Mouse (Mus musculus): Measurements from ENCODE around the gene Rpl18. TPM values are rescaled to one million over a fixed set of nuclear protein-coding genes. Genes with fewer than 3 reads are reported as not detected.

Gene Rpl18
- polyA plus RNA-seq, 1 experiment from 2014 or later: 1,272 TPM

DNA sequence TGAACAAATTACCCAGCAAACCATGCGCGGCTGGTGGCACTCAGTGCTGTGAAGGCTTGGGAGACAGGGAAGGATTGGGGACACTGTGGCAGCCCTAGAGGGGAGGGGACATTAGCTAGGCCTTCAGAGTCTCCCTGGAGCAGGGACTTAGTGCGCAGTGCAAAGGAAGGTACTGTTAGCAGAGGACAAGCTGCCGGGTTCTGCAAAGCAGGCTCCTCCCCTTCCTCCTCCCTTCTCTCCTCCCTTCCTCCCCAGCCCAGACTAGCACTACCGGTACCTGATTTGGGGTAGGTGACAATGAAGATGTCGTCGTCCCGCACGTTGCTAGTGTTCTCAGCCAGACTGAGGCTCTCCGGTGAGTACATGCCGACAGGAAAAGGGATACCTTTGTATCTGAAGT is 26.5 kb downstream of the Rpl18 start:
- Histone ChIP-seq H3K4me1 (ENCODE audit: control insufficient read depth, insufficient read depth, low read length) (no peaks in the 10 kb centered on the region), H3K27ac (ENCODE audit: low read length) (no peak overlapping the region), H3K9ac (replicated peaks; ENCODE audit: low read depth, low read length) (no peak overlapping the region), H3K4me3 (ENCODE audit: low read depth, low read length) (peak overlapping the region; percentile 14), H3K36me3 (ENCODE audit: control insufficient read depth, insufficient read depth, low read length) (no peaks in the 10 kb centered on the region), H3K4me2 (replicated peaks; ENCODE audit: low read depth, low read length) (peak overlapping the region; percentile 41), H3K27me3 (ENCODE audit: control insufficient read depth, insufficient read depth, low read length) (no peaks in the 10 kb centered on the region), H3K9me3 (ENCODE audit: control insufficient read depth, low read depth, low read length) (no peaks in the 10 kb centered on the region)
- 32% methylated on average over 11 of the region's 11 CpGs for WGBS
- ATAC-seq (ENCODE audit: insufficient number of reproducible peaks, insufficient read depth, low FRiP score, low read depth): peak; percentile 62; the same call in 1 of the 2 replicates

DNA sequence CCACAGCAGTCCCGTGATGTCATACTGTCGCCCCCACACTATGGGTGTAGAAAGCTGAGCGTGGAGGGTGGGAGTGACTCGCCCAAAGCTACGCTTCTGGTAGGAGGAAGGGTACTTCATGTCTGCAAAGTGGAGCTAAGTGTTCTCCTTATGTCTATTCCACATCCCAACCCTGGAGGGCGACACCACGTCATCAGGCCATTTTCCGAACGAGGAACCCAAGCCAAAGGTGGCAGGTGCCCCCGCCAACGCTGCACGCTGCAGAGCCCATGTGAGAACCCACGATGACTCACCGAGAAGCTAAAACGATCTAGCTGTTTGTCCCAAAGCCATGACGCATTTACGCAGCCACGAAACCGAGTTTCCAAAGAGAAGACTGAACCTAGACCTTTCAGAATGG is 27.1 kb downstream of the Rpl18 start:
- ATAC-seq (ENCODE audit: insufficient number of reproducible peaks, insufficient read depth, low FRiP score, low read depth): no peak
- no peaks in the 10 kb centered on the region for H3K4me1 ChIP-seq (ENCODE audit: control insufficient read depth, insufficient read depth, low read length)
- no peak overlapping the region for H3K27ac ChIP-seq (ENCODE audit: low read length)
- WGBS: 43% methylated on average over 19 of the region's 19 CpGs
- H3K4me3 ChIP-seq (ENCODE audit: low read depth, low read length): peak overlapping the region; percentile 14
- H3K9me3 ChIP-seq (ENCODE audit: control insufficient read depth, low read depth, low read length): no peaks in the 10 kb centered on the region
- no peaks in the 10 kb centered on the region for H3K27me3 ChIP-seq (ENCODE audit: control insufficient read depth, insufficient read depth, low read length)
- no peak overlapping the region for H3K9ac ChIP-seq (replicated peaks; ENCODE audit: low read depth, low read length)
- H3K36me3 ChIP-seq (ENCODE audit: control insufficient read depth, insufficient read depth, low read length): no peaks in the 10 kb centered on the region
- H3K4me2 ChIP-seq (replicated peaks; ENCODE audit: low read depth, low read length): peak overlapping the region; percentile 41

DNA sequence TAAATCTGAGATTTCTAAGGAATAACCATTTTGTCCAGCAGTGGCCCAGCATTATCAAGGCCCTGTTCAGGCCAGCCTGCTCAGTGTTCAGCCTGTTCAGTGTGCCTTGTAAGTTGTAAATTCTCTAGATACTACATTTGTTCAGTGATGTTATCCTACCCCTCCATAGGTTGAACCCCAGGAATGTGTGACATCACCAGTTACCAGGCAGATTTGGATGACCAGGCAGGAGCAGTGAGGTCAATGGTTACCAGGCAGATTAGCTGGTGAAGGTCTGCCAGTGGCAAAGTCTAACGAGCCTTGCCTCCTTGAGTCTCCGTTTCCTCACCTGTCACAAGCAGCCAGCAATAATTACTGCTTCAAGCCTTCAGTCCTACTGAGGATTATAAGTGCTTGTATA is 29.1 kb downstream of the Rpl18 start:
- WGBS: 38% methylated on average over 2 of the region's 2 CpGs
- no peak for ATAC-seq (ENCODE audit: insufficient number of reproducible peaks, insufficient read depth, low FRiP score, low read depth)
- Histone ChIP-seq H3K9me3 (ENCODE audit: control insufficient read depth, low read depth, low read length) (no peaks in the 10 kb centered on the region), H3K27me3 (ENCODE audit: control insufficient read depth, insufficient read depth, low read length) (no peaks in the 10 kb centered on the region), H3K27ac (ENCODE audit: low read length) (no peak overlapping the region), H3K9ac (replicated peaks; ENCODE audit: low read depth, low read length) (no peak overlapping the region), H3K4me1 (ENCODE audit: control insufficient read depth, insufficient read depth, low read length) (peaks cover 6% of the 10 kb centered on the region), H3K36me3 (ENCODE audit: control insufficient read depth, insufficient read depth, low read length) (no peaks in the 10 kb centered on the region), H3K4me3 (ENCODE audit: low read depth, low read length) (no peak overlapping the region), H3K4me2 (replicated peaks; ENCODE audit: low read depth, low read length) (no peak overlapping the region)

DNA sequence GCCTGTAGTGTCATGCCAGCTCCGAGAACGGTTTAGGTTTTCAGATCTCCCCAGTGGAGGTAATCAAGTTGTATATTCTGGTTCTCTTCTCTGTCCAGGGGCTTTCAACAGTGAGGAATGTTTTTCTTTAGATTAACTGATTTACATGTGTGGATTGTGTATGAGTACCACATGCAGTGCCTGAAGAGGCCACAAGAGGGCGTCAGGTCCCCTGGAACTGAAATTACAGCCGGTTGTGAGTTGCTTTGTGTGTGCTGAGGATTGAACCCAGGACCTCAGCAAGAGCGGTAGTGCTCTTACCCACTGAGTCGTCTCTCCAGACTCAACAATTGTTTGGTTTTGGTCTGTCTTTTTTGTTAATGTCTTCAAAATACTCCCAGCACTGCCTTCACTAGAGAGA is 31.3 kb downstream of the Rpl18 start:
- H3K36me3 ChIP-seq (ENCODE audit: control insufficient read depth, insufficient read depth, low read length): no peaks in the 10 kb centered on the region
- H3K27me3 ChIP-seq (ENCODE audit: control insufficient read depth, insufficient read depth, low read length): no peaks in the 10 kb centered on the region
- no peaks in the 10 kb centered on the region for H3K9me3 ChIP-seq (ENCODE audit: control insufficient read depth, low read depth, low read length)
- H3K9ac ChIP-seq (replicated peaks; ENCODE audit: low read depth, low read length): no peak overlapping the region
- H3K4me2 ChIP-seq (replicated peaks; ENCODE audit: low read depth, low read length): no peak overlapping the region
- WGBS: 66% methylated on average over 6 of the region's 6 CpGs
- H3K27ac ChIP-seq (ENCODE audit: low read length): no peak overlapping the region
- ATAC-seq (ENCODE audit: insufficient number of reproducible peaks, insufficient read depth, low FRiP score, low read depth): no peak
- peaks cover 12% of the 10 kb centered on the region for H3K4me1 ChIP-seq (ENCODE audit: control insufficient read depth, insufficient read depth, low read length)
- H3K4me3 ChIP-seq (ENCODE audit: low read depth, low read length): no peak overlapping the region

DNA sequence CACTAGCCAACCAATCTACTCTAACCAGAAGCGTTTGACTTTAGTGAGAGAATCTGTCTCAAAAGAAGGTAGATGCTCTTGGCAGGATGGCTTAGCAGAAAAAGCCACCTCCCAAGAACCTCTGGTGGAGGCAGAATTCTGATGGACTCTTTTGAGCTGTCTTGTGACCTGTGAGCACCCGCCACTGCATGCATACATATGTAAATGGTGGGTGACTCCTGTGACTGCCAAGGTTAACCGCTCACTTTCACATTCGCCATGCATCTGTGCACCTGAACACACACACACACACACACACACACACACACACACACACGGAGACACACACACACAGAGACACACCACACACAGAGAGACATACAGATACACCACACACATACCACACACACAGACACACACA is 32.2 kb downstream of the Rpl18 start:
- H3K4me3 ChIP-seq (ENCODE audit: low read depth, low read length): no peak overlapping the region
- H3K27ac ChIP-seq (ENCODE audit: low read length): no peak overlapping the region
- H3K9me3 ChIP-seq (ENCODE audit: control insufficient read depth, low read depth, low read length): no peaks in the 10 kb centered on the region
- no peaks in the 10 kb centered on the region for H3K27me3 ChIP-seq (ENCODE audit: control insufficient read depth, insufficient read depth, low read length)
- no peak overlapping the region for H3K4me2 ChIP-seq (replicated peaks; ENCODE audit: low read depth, low read length)
- H3K36me3 ChIP-seq (ENCODE audit: control insufficient read depth, insufficient read depth, low read length): no peaks in the 10 kb centered on the region
- WGBS: 79% methylated on average over 5 of the region's 5 CpGs
- peaks cover 12% of the 10 kb centered on the region for H3K4me1 ChIP-seq (ENCODE audit: control insufficient read depth, insufficient read depth, low read length)
- no peak for ATAC-seq (ENCODE audit: insufficient number of reproducible peaks, insufficient read depth, low FRiP score, low read depth)
- no peak overlapping the region for H3K9ac ChIP-seq (replicated peaks; ENCODE audit: low read depth, low read length)

DNA sequence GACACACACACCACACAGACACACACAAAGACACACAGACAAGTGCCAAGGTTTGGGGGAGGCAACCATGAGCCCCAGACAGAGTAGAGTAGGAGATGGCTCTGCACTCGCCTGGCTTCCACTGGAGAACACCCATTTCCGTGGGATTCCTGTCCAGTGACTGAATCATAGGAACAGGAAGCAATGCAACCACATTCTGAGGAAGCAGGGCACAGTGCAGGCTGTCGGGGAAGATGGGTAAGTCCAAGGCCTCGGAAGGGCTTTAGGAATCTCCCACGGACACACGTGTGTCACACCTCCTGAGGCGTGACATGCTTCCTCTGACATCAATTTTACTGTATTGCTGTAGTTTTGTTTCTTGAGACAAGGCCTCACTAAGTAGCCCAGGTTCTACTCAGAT is 32.9 kb downstream of the Rpl18 start:
- 70% methylated on average over 7 of the region's 7 CpGs for WGBS
- no peak overlapping the region for H3K4me3 ChIP-seq (ENCODE audit: low read depth, low read length)
- no peaks in the 10 kb centered on the region for H3K27me3 ChIP-seq (ENCODE audit: control insufficient read depth, insufficient read depth, low read length)
- ATAC-seq (ENCODE audit: insufficient number of reproducible peaks, insufficient read depth, low FRiP score, low read depth): no peak
- H3K4me1 ChIP-seq (ENCODE audit: control insufficient read depth, insufficient read depth, low read length): peaks cover 12% of the 10 kb centered on the region
- H3K4me2 ChIP-seq (replicated peaks; ENCODE audit: low read depth, low read length): no peak overlapping the region
- H3K27ac ChIP-seq (ENCODE audit: low read length): no peak overlapping the region
- H3K9ac ChIP-seq (replicated peaks; ENCODE audit: low read depth, low read length): no peak overlapping the region
- no peaks in the 10 kb centered on the region for H3K9me3 ChIP-seq (ENCODE audit: control insufficient read depth, low read depth, low read length)
- H3K36me3 ChIP-seq (ENCODE audit: control insufficient read depth, insufficient read depth, low read length): no peaks in the 10 kb centered on the region

DNA sequence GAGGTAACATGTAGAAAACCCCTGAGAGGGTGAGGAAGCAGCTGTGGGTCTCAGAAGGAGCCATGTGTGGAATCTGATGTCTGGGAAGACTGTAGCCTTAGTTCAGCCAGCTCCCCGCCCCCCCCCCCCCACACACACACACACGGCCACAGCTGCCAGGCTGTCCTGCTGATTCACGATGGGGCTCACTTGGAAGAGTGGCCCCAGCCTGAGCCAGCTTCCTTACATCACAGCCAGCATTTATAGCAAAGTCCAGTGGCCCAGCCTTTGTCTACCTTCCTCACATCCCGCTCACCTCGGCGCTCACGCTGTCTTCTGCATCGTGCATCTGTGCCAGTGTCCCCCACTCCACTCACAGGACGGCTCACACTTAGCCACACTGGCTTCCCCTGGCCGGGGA is 34.1 kb downstream of the Rpl18 start:
- Histone ChIP-seq H3K27ac (ENCODE audit: low read length) (no peak overlapping the region), H3K36me3 (ENCODE audit: control insufficient read depth, insufficient read depth, low read length) (no peaks in the 10 kb centered on the region), H3K9ac (replicated peaks; ENCODE audit: low read depth, low read length) (no peak overlapping the region), H3K9me3 (ENCODE audit: control insufficient read depth, low read depth, low read length) (no peaks in the 10 kb centered on the region), H3K4me2 (replicated peaks; ENCODE audit: low read depth, low read length) (no peak overlapping the region), H3K4me3 (ENCODE audit: low read depth, low read length) (no peak overlapping the region), H3K4me1 (ENCODE audit: control insufficient read depth, insufficient read depth, low read length) (peaks cover 12% of the 10 kb centered on the region), H3K27me3 (ENCODE audit: control insufficient read depth, insufficient read depth, low read length) (no peaks in the 10 kb centered on the region)
- 38% methylated on average over 9 of the region's 10 CpGs for WGBS
- no peak for ATAC-seq (ENCODE audit: insufficient number of reproducible peaks, insufficient read depth, low FRiP score, low read depth)

DNA sequence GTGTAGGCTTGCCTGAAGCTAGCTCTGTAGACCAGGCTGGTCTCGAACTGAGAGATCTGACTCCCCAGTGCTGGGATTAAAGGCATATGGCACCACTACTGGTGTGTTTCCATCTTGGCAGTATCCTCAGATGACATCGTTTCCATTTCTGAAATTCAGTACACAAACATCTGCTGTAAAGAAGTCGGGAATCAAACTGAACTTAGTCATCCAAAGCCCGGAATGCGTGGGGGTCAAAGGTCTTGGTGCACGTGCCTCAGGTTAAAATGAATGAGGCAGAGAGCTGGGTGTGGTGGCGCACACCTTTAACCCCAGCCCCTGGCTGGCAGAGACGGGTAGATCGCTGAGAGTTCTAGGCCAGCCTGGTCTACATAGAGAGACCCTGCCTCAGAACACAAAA is 34.9 kb downstream of the Rpl18 start:
- Histone ChIP-seq H3K27me3 (ENCODE audit: control insufficient read depth, insufficient read depth, low read length) (no peaks in the 10 kb centered on the region), H3K27ac (ENCODE audit: low read length) (no peak overlapping the region), H3K4me1 (ENCODE audit: control insufficient read depth, insufficient read depth, low read length) (peaks cover 12% of the 10 kb centered on the region), H3K9me3 (ENCODE audit: control insufficient read depth, low read depth, low read length) (no peaks in the 10 kb centered on the region), H3K4me3 (ENCODE audit: low read depth, low read length) (no peak overlapping the region), H3K36me3 (ENCODE audit: control insufficient read depth, insufficient read depth, low read length) (no peaks in the 10 kb centered on the region), H3K4me2 (replicated peaks; ENCODE audit: low read depth, low read length) (no peak overlapping the region), H3K9ac (replicated peaks; ENCODE audit: low read depth, low read length) (no peak overlapping the region)
- ATAC-seq (ENCODE audit: insufficient number of reproducible peaks, insufficient read depth, low FRiP score, low read depth): no peak
- 55% methylated on average over 9 of the region's 9 CpGs for WGBS

DNA sequence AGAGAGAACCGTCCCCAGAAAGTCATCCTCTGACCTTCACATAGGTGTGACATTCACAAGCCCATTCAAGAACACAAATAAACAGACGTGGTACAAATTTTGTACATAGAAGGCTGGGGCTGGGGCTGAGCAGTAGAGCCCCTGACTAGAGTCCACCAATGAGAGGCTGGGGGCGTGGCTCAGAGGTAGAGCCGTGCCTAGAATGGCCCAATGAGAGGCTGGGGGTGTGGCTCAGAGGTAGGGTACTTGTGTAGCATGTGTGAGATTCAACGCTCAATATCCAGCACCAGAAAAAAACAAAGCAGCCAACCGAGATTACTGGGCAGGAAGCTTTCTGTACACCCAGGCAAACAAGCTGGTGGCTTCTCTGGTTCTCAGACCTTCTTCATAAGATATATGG is 40.4 kb downstream of the Rpl18 start:
- WGBS: 51% methylated on average over 6 of the region's 6 CpGs
- H3K9ac ChIP-seq (replicated peaks; ENCODE audit: low read depth, low read length): no peak overlapping the region
- no peaks in the 10 kb centered on the region; the same call in 1 of the 2 replicates for H3K27me3 ChIP-seq (ENCODE audit: control insufficient read depth, insufficient read depth, low read length)
- H3K27ac ChIP-seq (ENCODE audit: low read length): no peak overlapping the region
- no peaks in the 10 kb centered on the region for H3K9me3 ChIP-seq (ENCODE audit: control insufficient read depth, low read depth, low read length)
- no peaks in the 10 kb centered on the region for H3K36me3 ChIP-seq (ENCODE audit: control insufficient read depth, insufficient read depth, low read length)
- H3K4me2 ChIP-seq (replicated peaks; ENCODE audit: low read depth, low read length): no peak overlapping the region
- no peak for ATAC-seq (ENCODE audit: insufficient number of reproducible peaks, insufficient read depth, low FRiP score, low read depth)
- H3K4me1 ChIP-seq (ENCODE audit: control insufficient read depth, insufficient read depth, low read length): no peaks in the 10 kb centered on the region
- H3K4me3 ChIP-seq (ENCODE audit: low read depth, low read length): no peak overlapping the region
